Mouse (Mus musculus): ENCODE measurements around the gene Gm20834. TPM values are rescaled to one million over a fixed set of nuclear protein-coding genes. Genes with fewer than 3 reads are reported as not detected.
"Not testable (repeated sequence)": the region's sequence is repeated elsewhere in the genome, so short reads cannot be mapped to it uniquely, and the experiment has no call there.

Gene Gm20834
- not detected in 2 replicates for polyA plus RNA-seq (2015; fragmentation: Nextera tagmentation; extraction: Ambion mirVana)

DNA sequence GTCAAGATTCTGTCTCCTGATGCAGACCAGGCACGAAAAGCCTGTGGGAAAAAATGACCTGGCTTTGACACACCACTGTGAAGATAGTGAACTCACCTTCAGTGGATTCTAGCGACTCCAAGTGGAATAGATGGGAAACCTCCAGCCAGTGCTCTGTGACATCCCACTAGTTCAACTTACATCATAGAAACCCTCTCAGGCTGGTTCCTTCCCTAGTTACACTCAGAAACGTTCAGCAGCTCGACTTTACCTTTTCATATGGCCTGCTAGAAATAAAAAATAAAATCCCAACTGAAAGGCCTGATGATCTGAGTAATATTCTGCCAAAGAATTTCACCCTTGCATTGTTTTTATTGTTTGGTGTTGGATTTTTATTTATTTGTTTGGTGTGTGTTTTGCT is at the start of gene Gm20834:
Gm20834 (minus strand) TSS at position 101 of the 400 bp plus-strand sequence.
- H3K4me2 ChIP-seq; ATAC-seq (ENCODE audit: insufficient number of reproducible peaks, low FRiP score, low TSS enrichment, low read depth); H3K27me3 ChIP-seq; H3K4me1 ChIP-seq; H3K36me3 ChIP-seq; H3K4me3 ChIP-seq; H3K9ac ChIP-seq; H3K9me3 ChIP-seq; H3K27ac ChIP-seq: not testable (repeated sequence)
- WGBS: 49% methylated on average over 4 of the region's 4 CpGs

Other genes starting within 250 kb of the Gm20834 start
- gene Gm21310, start 177.4 kb downstream of the Gm20834 start, polyA plus RNA-seq (2015; fragmentation: Nextera tagmentation; extraction: Ambion mirVana): not detected in 2 replicates
- gene Gm28510, start 88.1 kb upstream of the Gm20834 start, polyA plus RNA-seq (2015; fragmentation: Nextera tagmentation; extraction: Ambion mirVana): not detected in 2 replicates
- not detected in 2 replicates for gene Gm20737, start 211.5 kb upstream of the Gm20834 start, polyA plus RNA-seq (2015; fragmentation: Nextera tagmentation; extraction: Ambion mirVana)
- not detected in 2 replicates for gene Gm21775, start 228.9 kb upstream of the Gm20834 start, polyA plus RNA-seq (2015; fragmentation: Nextera tagmentation; extraction: Ambion mirVana)